Mouse (Mus musculus): ENCODE measurements at regions not wholly inside any gene's neighbourhood (a gene's known extent, or its start where the extent isn't known, plus 50 kb on each side); places are given as distances from the start of the nearest gene placed in this dataset.

DNA sequence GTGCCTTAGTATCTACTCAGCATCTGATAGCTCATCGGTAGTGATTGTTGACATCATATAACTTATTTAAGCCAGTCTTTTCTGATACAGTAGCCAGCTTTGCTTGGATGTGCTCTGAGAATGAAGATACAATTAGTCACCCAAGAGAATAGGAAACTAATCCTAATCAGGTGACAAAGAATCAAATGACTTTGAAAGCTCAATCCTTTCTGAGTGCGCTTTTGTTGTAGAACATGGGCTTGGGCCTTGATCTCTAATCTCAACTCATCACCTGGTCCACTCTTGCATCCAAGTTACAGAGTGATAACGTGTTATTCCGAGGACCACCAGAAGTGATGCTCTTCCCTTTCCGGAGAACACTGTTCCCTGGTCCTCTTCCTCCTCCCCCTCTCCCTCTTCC, 86.9 kb upstream of the Cpm start:
- DNase-seq (ENCODE audit: low spot score in 2 of 2), result no peak

DNA sequence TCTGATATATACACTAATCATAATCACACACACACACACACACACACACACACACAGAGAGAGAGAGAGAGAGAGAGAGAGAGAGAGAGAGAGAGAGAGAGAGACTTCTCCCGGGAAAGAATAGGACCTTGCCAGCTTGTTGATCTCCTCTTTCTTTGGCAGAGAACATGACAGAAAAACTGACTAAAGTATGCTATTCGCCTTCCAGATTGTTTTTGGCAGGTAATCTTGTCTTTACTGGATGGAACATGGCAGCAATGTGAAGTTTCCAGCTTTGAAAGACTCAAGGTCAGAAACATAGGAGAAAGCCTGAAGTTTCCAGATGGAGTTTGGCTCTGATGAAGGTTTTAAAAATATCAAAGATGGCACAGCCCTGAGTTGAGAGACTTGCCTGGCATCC, 87.8 kb upstream of the Cpm start:
- DNase-seq (ENCODE audit: low spot score in 2 of 2), result no peak

DNA sequence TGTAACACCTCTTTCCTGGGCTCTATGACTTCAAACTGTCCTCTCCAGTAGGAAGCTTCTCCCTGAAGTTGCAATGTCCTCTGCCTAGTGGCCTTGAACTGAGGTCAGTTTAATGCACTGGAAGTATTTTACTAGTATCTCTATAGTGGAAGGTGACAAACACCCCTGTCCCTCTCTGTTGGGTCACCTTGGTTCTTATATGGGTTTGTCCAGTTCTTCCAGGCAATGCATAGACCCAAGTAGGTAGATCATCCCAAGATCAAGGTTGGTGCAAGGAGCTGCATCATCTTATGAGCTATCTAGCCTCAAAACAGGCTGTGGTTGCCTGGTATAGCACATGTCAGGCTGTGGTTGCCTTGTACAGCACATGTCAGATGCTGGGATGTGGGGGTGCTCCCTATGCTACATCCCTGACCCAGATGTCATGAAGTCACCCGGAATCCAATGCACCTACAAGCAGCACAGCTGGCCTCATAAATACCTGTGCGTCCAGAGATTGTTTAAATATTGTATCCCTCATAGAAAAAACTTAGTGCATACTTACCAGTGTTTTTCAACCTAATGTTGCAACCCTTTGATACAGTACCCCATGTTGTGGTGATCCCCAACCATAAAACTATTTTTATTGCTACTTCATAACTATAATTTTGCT, 88.4 kb upstream of the Cpm start:
- no peak for DNase-seq (ENCODE audit: low spot score in 2 of 2)

DNA sequence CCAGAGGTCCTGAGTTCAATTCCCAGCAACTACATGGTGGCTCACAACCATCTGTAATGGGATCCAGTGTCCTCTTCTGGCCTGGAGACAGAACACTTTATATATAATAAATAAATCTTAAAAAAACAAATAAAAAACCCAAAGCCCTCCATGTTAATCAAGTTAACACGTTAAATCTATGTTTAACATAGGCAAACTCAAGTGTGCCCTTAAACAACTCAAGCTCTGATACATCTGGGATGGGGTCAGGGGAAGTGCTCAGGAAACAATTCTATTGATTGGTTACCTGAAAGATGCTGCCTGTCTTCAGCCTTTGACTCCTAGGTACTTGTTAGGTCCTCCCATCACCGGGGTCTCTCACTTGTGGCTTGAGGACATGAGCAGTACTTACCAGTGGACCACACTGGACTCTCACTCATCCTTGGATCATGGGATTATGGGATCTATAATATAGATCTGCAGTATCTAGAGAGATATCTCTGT, 89.1 kb upstream of the Cpm start:
- no peak for DNase-seq (ENCODE audit: low spot score in 2 of 2)

DNA sequence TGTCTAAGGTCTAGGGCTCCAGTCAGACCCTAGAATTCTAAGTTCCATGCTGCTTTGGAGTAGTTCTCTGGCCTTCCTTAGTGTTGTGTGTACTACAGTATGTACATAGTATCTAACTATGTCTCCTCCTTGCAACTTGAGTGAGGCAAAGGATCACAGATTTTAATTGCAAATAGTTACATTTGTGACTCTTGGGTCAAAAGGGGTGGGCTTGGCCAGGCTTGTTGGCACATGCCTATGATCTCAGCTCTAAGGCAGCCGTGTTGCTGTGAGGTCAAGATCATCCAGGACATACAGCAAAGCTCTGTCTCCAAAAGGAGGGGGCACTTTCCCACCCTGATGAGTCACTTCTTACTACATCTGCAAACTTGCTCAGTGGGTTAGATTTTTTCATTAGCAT, 89.8 kb upstream of the Cpm start:
- no peak for DNase-seq (ENCODE audit: low spot score in 2 of 2)

DNA sequence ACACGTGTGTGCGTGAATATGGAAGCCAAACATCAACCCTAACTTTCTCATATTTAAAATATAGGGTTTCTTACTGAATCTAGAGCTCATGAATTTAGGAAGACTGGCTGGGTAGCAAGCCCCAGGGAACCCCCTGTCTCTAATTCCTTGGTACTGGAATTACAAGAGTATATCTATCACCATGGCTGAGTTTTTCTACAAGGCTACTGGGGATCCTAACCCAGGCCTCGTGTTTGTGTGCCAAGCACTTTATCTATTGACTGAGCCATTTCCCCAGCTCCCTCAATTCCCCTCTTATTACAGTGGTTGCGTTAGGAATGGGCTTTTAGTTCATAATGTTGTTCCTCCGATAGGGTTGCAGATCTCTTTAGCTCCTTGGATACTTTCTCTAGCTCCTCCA, 90.6 kb upstream of the Cpm start:
- no peak for DNase-seq (ENCODE audit: low spot score in 2 of 2)

DNA sequence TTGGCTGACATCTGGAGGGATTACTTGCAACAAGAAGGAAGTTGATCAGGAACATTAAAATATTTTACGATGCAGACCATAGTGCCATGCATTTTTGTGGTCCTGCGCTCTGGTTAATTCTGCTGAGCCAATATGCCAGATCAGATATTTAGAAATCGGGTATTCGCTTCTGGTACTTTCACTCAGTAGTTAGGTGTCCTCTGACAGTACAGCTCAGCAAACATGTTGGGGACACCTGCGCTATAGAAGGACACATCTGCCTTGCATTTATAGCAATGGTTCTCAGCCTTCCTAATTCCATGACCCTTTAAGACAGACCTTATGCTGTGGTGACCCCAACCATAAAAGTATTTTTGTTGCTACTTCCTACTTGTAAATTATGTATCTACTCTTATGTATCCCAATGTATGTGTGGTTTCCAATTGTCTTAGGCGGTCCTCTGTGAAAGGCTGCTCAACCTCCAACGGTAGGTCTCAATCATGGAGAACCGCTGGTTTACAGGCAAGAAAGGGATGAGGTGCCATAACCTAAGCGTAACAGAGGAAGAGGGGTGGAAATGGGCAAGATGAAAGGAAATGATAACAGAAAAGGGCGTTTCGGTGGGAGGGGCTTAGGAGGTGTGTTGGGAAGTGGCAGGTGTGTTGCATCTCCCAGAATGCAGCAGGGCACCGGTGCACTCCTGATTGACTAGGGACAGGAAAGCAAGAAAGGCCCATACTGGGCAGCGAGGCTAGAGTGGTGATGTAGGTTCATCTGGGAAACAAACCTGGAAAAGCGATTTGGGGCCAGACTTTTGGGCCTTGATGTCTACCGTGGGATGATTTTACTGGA, 92.3 kb upstream of the Cpm start:
- DNase-seq (ENCODE audit: low spot score in 2 of 2), result no peak

DNA sequence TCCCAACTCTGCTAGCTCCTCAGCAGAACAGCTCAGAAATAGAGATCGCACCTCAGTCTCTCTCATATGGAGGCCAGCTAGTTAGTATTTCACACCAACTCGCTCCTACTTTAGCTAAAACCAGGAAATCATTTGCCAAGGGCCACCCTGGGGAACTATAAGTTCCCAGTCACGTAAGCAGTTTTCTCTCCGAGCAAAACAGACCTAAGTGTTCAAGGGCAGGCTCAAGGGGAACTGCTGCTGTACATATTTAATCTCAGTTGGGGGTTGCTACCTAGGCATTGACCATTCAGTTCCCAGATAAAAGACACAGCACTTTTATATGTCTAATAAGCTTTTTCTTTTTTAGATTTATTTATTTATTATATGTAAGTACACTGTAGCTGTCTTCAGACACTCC, 93.5 kb upstream of the Cpm start:
- no peak for DNase-seq (ENCODE audit: low spot score in 2 of 2)

DNA sequence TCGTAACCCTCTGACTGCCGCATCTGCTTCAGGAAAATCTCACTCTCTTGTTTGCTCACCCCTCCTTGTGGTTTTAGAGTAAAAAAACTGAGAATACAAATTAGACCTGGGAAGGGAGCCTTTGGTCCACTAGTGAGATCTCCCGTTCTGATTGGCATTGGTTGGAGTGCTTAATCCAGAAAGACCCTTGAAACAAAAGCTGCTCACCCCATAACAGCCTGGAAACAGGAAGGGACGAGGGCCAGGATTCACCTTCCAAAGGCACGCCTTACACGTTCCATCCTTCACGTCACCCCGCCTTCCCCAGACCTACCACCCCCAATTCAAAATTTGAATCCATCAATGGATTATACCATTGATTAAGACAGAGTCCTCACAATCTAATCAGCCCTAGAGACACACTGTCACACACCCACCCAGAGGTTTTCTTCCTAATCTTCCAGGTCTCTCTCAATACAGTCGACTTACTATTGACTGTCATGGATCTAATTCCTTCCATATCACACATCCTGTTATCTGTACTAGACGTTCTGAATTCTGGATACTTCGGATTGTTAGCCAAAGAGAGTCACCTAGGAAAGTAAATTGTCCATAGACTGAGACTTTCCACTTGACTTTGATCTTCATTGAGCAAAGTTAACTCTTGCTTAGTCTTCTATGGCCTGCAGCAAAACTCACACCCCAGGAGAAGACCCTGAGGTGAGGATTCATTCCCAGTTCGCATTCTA, 94.1 kb upstream of the Cpm start:
- DNase-seq (ENCODE audit: low spot score in 2 of 2), result no peak

DNA sequence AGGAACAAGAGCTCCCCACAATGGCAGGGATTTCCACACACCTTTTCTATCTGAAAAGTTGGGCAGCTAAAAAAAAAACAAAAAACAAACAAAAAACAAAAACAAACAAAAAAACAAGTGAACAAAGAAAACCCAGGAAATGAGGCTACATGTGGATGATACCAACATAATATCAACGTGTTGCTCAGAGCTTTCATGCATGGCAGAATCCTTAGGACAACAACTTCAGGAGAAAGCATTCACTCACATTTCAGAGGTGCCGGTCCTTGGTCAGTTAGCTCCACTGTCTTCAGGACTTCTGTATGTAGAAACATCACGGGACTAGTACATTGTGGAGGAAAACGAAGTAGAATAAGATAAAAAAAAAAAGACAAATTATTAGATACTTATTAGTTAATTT, 94.8 kb upstream of the Cpm start:
- DNase-seq (ENCODE audit: low spot score in 2 of 2), result no peak

DNA sequence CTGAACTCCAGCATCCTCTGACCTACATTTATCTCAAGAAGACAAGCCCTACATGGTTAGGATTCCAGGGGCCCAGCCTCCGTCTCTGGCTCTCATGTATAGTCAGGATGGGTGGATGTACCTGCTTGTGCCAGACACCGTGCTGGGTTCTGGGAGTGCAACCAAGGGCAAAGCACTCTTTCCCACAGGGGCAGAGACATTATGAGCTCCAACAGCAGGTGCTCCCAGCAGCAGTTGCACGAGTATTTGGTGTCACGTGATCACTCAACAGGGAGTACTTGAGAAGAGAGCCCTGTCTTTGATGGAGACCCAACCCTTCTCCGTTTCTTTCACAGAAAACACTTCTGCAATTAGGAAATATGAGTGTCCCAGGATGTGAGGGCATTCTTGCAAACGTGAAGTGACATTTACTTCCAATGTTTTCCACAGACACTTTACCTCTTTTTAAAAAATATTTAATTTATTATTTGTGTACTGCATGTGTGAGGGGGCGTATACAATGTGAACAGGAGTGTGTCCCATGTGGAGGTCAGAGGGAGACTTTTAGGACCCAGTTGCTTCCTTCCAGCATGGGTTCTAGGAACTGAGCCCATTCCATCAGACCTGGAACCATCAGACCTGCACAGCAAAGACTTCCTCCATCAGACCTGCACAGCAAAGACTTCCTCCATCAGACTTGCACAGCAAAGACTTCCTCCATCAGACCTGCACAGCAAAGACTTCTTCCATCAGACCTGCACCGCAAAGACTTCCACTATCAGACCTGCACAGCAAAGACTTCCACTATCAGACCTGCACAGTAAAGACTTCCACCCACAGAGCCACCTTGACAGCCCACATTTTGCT, 95.5 kb upstream of the Cpm start:
- DNase-seq (ENCODE audit: low spot score in 2 of 2), result no peak

DNA sequence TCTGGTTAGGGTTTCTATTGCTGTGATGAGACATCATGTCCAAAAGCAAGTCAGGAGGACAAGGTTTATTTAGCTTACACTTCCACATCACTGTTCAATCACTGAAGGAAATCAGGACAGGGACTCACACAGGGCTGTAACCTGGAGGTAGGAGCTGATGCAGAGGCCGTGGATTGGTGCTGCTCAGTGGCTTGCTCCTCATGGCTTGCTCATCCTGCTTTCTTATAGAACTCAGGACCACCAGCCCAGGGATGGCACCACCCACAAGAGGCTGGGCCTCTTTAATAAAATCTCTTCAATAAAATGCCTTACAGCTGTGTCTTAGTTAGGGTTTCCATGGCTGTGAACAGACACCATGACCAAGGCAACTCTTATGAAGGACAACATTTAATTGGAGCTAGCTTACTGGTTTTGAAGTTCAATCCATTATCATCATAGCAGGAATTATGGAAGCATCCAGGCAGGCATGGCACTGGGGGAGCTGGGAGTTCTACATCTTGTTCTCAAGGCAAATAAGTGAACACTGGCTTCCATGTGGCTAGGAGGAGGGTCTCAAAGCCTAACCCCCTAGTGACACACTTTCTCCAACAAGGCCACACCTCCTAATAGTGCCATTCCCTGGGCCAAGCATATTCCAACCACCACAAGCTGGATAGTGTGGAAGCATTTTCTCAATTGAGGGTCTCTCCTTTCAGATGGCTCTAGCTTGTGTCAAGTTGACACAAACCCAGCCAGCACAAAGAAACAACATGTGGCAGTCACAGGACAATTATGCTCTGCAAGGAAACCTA, 96.4 kb upstream of the Cpm start:
- no peak for DNase-seq (ENCODE audit: low spot score in 2 of 2)

DNA sequence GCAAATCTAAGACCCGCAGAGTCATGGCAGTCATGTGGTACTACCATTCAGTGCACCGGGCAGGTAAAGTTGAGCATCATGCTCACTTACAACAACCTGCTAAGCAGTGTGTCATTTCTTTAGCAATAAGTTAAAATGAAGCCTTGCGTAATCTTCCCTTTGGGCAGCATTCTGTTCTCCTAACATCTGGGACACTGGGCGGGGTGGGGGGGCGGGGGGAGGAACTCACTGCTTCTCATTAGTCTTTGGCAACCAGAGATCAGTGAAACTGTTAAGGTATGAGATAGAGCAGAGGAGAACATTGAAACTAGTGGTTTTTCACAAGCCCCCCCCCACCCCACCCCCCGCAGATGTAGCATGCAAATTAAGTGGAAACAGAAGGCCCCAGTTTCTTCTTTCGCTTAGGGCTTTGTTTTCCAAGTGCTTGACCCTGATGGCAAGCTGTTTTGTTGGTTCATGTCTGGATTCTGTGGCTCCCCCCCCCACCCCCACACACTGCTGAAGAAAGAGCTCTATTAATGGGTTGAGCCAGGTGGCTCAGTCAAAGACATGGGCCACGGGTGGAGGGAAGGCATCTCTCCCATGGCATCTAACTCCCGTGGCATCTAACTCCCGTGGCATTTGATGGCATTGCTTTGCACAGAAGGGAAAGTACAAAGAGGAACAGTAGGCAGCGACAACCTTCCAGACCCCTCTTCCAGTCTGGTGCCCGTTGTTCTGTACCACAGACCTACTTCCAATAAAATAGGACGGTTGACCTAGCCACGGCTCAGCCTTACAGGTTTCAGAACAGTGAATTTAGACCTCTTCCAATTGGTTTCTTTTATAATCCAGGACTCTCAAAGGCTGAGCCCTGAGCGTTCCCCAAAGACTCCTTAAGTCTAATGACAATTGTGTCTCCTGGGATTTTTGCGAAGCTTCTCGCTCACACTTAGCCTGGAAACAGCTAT, 97.2 kb upstream of the Cpm start:
- no peak for DNase-seq (ENCODE audit: low spot score in 2 of 2)

DNA sequence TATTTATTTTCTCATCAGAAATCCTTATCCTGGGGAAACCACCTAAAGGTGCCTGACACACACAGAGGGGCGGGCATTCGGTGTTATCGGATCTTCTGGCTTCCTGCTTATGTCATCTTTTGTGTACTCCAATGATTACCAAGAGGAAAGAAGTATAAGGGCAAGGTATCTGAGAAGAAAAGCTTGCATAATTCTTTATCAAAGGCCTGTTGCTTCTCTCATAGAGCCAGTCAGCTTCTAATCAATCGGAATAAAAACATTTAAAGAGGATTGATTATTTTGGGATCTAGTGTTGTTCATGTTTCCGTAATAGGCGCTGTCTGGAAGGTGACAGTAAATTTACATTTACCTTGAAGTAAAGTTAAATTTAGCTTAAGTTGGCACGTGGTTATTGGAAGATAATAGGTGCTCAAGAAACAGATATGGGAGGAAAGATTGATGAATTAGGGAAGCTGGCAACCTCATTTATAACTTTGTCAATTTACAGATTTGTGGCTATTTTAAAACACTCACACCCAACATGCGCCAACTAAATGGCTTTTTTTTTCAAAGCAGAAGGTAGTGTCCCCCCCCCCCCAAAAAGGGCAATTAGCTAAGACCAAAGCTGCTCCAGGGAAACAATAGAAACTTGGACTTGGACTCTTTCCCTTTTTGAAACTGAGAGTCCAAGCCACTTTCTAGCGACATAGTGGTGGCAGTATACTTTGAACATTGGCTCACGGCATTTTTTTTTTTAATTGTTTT, 98.3 kb upstream of the Cpm start:
- no peak for DNase-seq (ENCODE audit: low spot score in 2 of 2)

DNA sequence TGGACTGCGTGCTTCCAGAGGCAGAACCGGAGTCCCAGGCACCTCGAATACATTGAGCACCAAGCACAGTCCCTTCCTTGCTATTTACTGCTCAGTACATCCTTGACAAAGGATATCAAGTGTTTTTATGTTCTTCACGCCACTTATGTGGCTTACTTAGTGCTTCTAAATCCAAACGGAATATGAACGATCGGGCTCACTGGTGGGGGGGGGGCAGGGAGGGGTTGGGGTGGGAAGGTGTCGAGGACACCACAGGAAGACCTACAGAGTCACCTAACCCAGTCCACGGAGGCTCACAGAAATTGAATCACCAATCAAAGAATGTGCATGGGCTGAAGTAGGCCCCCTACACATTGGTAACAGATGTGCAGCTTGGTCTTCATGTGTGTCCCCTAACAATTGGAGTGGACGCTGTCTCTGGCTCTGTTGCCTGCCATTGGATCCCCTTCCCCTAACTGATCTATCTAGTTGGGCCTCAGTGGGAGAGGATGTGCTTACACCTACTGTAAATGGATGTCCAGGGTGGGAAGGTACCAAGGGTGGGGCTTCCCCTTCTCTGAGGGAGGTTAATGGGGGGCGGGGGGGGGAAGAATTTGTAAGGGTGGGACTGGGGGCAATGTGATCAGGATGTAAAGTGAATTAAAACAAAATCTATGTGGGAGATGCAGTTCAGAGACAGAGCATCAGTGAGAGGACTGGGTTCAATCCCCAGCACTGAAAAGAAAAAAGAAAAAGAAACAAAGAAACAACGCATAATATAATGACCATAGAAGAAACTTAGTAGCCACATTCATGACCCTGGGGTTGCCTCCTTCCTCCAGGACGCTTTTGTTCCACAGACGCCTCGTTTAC, 99.1 kb upstream of the Cpm start:
- no peak for DNase-seq (ENCODE audit: low spot score in 2 of 2)

DNA sequence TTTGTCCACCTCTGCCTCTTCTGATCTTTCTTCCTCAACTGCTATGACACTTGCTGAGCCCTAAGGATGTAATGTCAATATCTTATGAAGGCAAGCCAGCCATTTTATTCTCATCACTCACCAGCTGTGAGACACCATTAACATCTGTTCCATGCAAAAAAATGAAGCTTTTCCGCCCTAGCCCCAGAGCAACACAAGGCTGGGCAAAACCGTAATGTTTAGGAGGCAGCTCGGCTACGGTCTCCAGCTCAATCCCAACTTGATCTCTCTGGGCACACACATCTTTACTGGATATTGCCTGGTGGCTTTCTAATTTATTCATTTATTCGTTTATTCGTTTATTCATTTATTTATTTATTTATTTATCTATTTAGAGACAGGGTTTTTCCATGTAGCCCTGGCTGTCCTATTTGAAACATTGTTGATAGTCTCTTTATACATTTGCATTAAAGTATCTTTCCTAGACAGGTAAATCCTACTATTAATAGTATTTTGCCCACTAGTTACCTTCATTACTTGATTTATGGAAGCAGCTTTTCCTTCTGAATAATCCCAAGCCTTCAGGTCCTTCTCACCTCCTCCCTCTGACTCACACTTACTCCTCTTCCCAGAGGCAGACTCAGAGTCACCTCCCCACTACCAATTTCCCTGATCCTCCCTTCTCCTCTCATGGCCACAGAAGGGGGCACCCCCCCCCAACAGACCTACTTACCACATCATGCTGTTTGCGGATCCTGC, 99.9 kb upstream of the Cpm start:
- DNase-seq (ENCODE audit: low spot score in 2 of 2), result no peak

DNA sequence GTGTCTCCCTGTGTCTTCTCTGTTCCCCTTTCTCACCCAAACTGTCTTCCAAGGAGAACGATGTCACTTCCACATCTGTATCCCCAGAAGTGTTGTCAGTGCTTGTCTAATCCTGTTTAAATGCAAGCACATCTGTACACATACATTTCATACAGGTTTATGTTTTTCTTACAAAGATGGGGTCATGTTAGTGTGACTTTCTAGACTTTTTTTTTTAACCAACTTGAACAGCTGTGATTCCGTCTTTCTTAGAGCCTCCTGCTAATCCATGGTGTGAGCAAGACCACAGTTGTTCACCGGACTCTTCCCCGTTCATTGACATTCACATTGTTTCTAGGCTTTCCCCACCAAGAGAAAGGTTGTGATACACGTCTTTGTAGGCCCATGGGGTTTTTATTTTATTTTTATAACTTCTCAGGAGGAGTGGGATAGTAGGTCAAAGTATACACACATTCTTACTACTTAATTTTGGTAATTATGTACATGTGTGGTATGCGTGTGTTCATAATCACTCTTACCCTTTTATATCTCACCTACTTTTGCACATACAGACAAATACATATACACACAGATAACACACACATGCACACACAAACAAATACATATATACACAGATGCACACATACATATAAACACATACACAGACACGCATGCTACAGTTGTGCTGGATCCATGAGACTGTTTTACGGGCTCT, 100.6 kb upstream of the Cpm start:
- DNase-seq (ENCODE audit: low spot score in 2 of 2), result no peak

Data from right cerebral cortex, postnatal 36 days (tissue).